ENCODE assay signal across 8 mouse cellular contexts in genomic region chr1:89576985-89577384, GRCm38 (mm10).
DNase-seq lines count a peak whose midpoint lies in the region; ATAC-seq and TF ChIP-seq lines count a peak whose summit lies in the region.

No protein-coding gene starts in this region.

- H3K27ac ChIP-seq in forebrain, embryonic 13.5 days, result peak overlapping the region; percentile 98
- peak overlapping the region; percentile 88 for H3K27ac ChIP-seq in heart, postnatal 0 days (ENCODE audit: low read depth)
- peak overlapping the region; percentile 92 for H3K27ac ChIP-seq in layer of hippocampus, adult 2 months

- peaks cover 52% of the 10 kb centered on the region for H3K4me1 ChIP-seq in forebrain, embryonic 13.5 days
- peaks cover 40% of the 10 kb centered on the region for H3K4me1 ChIP-seq in heart, postnatal 0 days (ENCODE audit: control insufficient read depth, insufficient read depth)

- H3K9me3 ChIP-seq in forebrain, embryonic 13.5 days (replicated peaks), result no peaks in the 10 kb centered on the region
- no peaks in the 10 kb centered on the region for H3K9me3 ChIP-seq in heart, postnatal 0 days (replicated peaks; ENCODE audit: control insufficient read depth, low read length)

- ATAC-seq in cerebellum, adult (ENCODE audit: insufficient number of reproducible peaks, low FRiP score, low TSS enrichment), result peak; percentile 66
- peak; percentile 62 for ATAC-seq in forebrain, embryonic 13.5 days
- peak; percentile 58 for ATAC-seq in heart, postnatal 0 days (ENCODE audit: insufficient read depth, low read depth)
- ATAC-seq in megakaryocyte progenitor cell, adult 5-6 weeks (replicated peaks; ENCODE audit: poor library complexity), result peak; percentile 43
- ATAC-seq in erythroid progenitor cell, adult 5-6 weeks (replicated peaks; ENCODE audit: low FRiP score, poor library complexity, severe bottlenecking), result no peak

- WGBS in forebrain, embryonic 13.5 days, result 5% methylated on average over 4 of the region's 4 CpGs
- 16% methylated on average over 4 of the region's 4 CpGs for WGBS in heart, postnatal 0 days

- peak overlapping the region; percentile 26 for H3K4me3 ChIP-seq in forebrain, embryonic 13.5 days
- H3K4me3 ChIP-seq in heart, postnatal 0 days (ENCODE audit: low read depth, low read length), result no peak overlapping the region
- H3K4me3 ChIP-seq in layer of hippocampus, adult 2 months, result peak overlapping the region; percentile 36

- 0 out of 2 replicates have a peak, but pooled peaks cover 8% of the 10 kb centered on the region for H3K27me3 ChIP-seq in forebrain, embryonic 13.5 days
- H3K27me3 ChIP-seq in heart, postnatal 0 days (ENCODE audit: control insufficient read depth, insufficient read depth, low read length), result no peaks in the 10 kb centered on the region; the same call in 1 of the 2 replicates

- H3K36me3 ChIP-seq in forebrain, embryonic 13.5 days (ENCODE audit: poor library complexity, severe bottlenecking), result no peaks in the 10 kb centered on the region
- H3K36me3 ChIP-seq in heart, postnatal 0 days (replicated peaks; ENCODE audit: control insufficient read depth, insufficient read depth, low read length), result no peaks in the 10 kb centered on the region

- no peak for TF ChIP-seq CTCF in heart, postnatal 0 days (IDR thresholded peaks at IDR 0.05; ENCODE audit: low read depth)
- no peak for TF ChIP-seq CTCF in layer of hippocampus, adult 2 months (conservative IDR thresholded peaks at IDR 0.05)

- no peak for TF ChIP-seq EP300 in heart, postnatal 0 days (IDR thresholded peaks at IDR 0.05; ENCODE audit: low read depth)

- H3K9ac ChIP-seq in forebrain, embryonic 13.5 days, result peak overlapping the region; percentile 61
- peak overlapping the region; percentile 38; the same call in 1 of the 2 replicates for H3K9ac ChIP-seq in heart, postnatal 0 days (replicated peaks; ENCODE audit: low read depth, low read length)

- peak; percentile 16 for DNase-seq in WW6 (ENCODE audit: low read depth, low spot score)
- DNase-seq in heart, postnatal 0 days (ENCODE audit: low spot score), result peak; percentile 91
- DNase-seq in layer of hippocampus, adult 2 months (ENCODE audit: low spot score in 2 of 2), result peak; percentile 44 to 74
- DNase-seq in skeletal muscle tissue, adult 2 months (ENCODE audit: low read depth, low spot score), result peak; percentile 82

- H3K4me2 ChIP-seq in forebrain, embryonic 13.5 days, result peak overlapping the region; percentile 57
- peak overlapping the region; percentile 51 for H3K4me2 ChIP-seq in heart, postnatal 0 days (ENCODE audit: low read depth, low read length)

Comparison
In these comparisons a context has a peak if more than half of its experiments do, and no peak if none do; other contexts are left out.
1. DNase-seq: peak in every context shown above with its lines; median percentile 91 in heart, postnatal 0 days; 82 in skeletal muscle tissue, adult 2 months; 59 in layer of hippocampus, adult 2 months; 16 in WW6.